Mouse (Mus musculus) neural tube, embryonic 10.5 days (tissue): ENCODE results near the gene Cnga2.

Experiments
- DNase-seq: peaks from one replicate; pipeline ENCODE4 v3.0.0-alpha.2; 2017; ENCODE audit warnings: low spot score; ENCODE audit errors: extremely low spot score

The Cnga2 gene

GRCm38 (mm10) chrX:72047918-72048317 is 56.3 kb downstream of the Cnga2 start:
- no peak for DNase-seq
